Mouse (Mus musculus) thymus, adult 2 months (tissue): Measurements from ENCODE around the gene Apbb2.
A peak's percentile ranks its signal among the peaks of the same experiment; 100 is the strongest.

Source experiments
- CTCF ChIP-seq: fragments of 200-500 bp; IDR thresholded peaks from 2 replicates; pipeline ENCODE4 v1.5.1; 2012; ENCODE audit warnings: mild to moderate bottlenecking, control low read depth, low read length, moderate library complexity, borderline replicate concordance; ENCODE audit not compliant: control insufficient read depth, poor library complexity, insufficient read depth; ENCODE audit errors: extremely low read depth
- POLR2A ChIP-seq: fragments of 200-500 bp; IDR thresholded peaks from 2 replicates; pipeline ENCODE4 v1.6.1; 2012; ENCODE audit warnings: mild to moderate bottlenecking, low read length, control low read depth, moderate library complexity; ENCODE audit not compliant: control insufficient read depth, poor library complexity, insufficient read depth; ENCODE audit errors: extremely low read depth

GRCm38 (mm10) chr5:66259756-66260448, 358.7 kb downstream of the Apbb2 start, which contains the start of gene Nsun7:
- TF ChIP-seq POLR2A: no peak
- 0 out of 2 replicates have a peak, but pooled peaks have one; percentile 19 for TF ChIP-seq CTCF
